Mouse (Mus musculus) cerebellum, adult 11-12 months (tissue): Measurements from ENCODE around the gene Chd4.
"Not testable (repeated sequence)": the region's sequence is repeated elsewhere in the genome, so short reads cannot be mapped to it uniquely, and the experiment has no call there.

Experiments
- DNase-seq: peaks from one replicate; pipeline ENCODE4 v3.0.0; 2022

The Chd4 gene

GRCm38 (mm10) chr6:125095391-125096278 lies at the start of gene Chd4:
Chd4 (plus strand) TSS chr6:125095981.
- DNase-seq: peak; percentile 96

GRCm38 (mm10) chr6:125046691-125047090 lies 49.1 kb upstream of the Chd4 start:
- DNase-seq: peak; percentile 81

GRCm38 (mm10) chr6:125049678-125050077 lies 46.1 kb upstream of the Chd4 start, which contains the start of gene Acrbp:
Acrbp (plus strand) TSS chr6:125049689.
- no peak for DNase-seq

- DNase-seq: no peak
These were observed 44.5 kb upstream of the Chd4 start for GRCm38 (mm10) chr6:125051237-125051636.

GRCm38 (mm10) chr6:125061493-125061892 lies 34.3 kb upstream of the Chd4 start:
- DNase-seq: no peak

GRCm38 (mm10) chr6:125062511-125062910 lies 33.3 kb upstream of the Chd4 start:
- DNase-seq: no peak

- DNase-seq: no peak
These were observed 31.9 kb upstream of the Chd4 start for GRCm38 (mm10) chr6:125063906-125064305.

- DNase-seq: not testable (repeated sequence)
These were observed 30.6 kb upstream of the Chd4 start for GRCm38 (mm10) chr6:125065223-125065622.

GRCm38 (mm10) chr6:125067571-125067995 lies 28.2 kb upstream of the Chd4 start, which contains the start of gene Lpar5:
Lpar5 (plus strand) TSS chr6:125067920.
- no peak for DNase-seq

GRCm38 (mm10) chr6:125071170-125071895 lies 24.4 kb upstream of the Chd4 start:
- DNase-seq: no peak

GRCm38 (mm10) chr6:125071896-125072279 lies 23.9 kb upstream of the Chd4 start:
- peak; percentile 89 for DNase-seq

- DNase-seq: no peak
These were observed 22.0 kb upstream of the Chd4 start for GRCm38 (mm10) chr6:125073825-125074224.

- DNase-seq: no peak
These were observed 14.4 kb upstream of the Chd4 start for GRCm38 (mm10) chr6:125081394-125081793.

- peak; percentile 89 for DNase-seq
These were observed 13.8 kb upstream of the Chd4 start for GRCm38 (mm10) chr6:125081797-125082560.

- no peak for DNase-seq
These were observed 12.9 kb upstream of the Chd4 start for GRCm38 (mm10) chr6:125082801-125083386.

GRCm38 (mm10) chr6:125084424-125084823 lies 11.4 kb upstream of the Chd4 start:
- DNase-seq: peak; percentile 66

GRCm38 (mm10) chr6:125087937-125088336 lies 7.8 kb upstream of the Chd4 start:
- no peak for DNase-seq

- DNase-seq: peak; percentile 90
These were observed 7.0 kb upstream of the Chd4 start for GRCm38 (mm10) chr6:125088561-125089321.

GRCm38 (mm10) chr6:125089521-125090321 lies 6.1 kb upstream of the Chd4 start:
- peak; percentile 91 for DNase-seq

GRCm38 (mm10) chr6:125090341-125091085 lies 5.3 kb upstream of the Chd4 start:
- DNase-seq: no peak
